Mouse (Mus musculus): ENCODE measurements around the gene Enpp3. TPM values are rescaled to one million over a fixed set of nuclear protein-coding genes. Genes with fewer than 3 reads are reported as not detected.
A peak's percentile ranks its signal among the peaks of the same experiment; 100 is the strongest.

Gene Enpp3
- polyA plus RNA-seq, 1 experiment from 2014 or later = 2.9 TPM

GRCm38 (mm10) chr10:24735027-24735777 lies 107.4 kb downstream of the Enpp3 start:
- Histone ChIP-seq H3K36me3 (ENCODE audit: control insufficient read depth, insufficient read depth) (no peaks in the 10 kb centered on the region), H3K27ac (ENCODE audit: low read length) (no peak overlapping the region), H3K9me3 (ENCODE audit: control insufficient read depth, low read length) (no peaks in the 10 kb centered on the region), H3K9ac (replicated peaks; ENCODE audit: low read depth, low read length) (no peak overlapping the region), H3K27me3 (replicated peaks; ENCODE audit: control insufficient read depth, insufficient read depth, low read length) (no peaks in the 10 kb centered on the region), H3K4me2 (ENCODE audit: low read length) (no peak overlapping the region), H3K4me1 (replicated peaks; ENCODE audit: control insufficient read depth, insufficient read depth, low read length) (peaks cover 4% of the 10 kb centered on the region), H3K4me3 (replicated peaks; ENCODE audit: low read length) (no peak overlapping the region)
- no peak for ATAC-seq
- 90% methylated on average over 5 of the region's 5 CpGs for WGBS

- Histone ChIP-seq H3K27me3 (replicated peaks; ENCODE audit: control insufficient read depth, insufficient read depth, low read length) (no peaks in the 10 kb centered on the region), H3K9ac (replicated peaks; ENCODE audit: low read depth, low read length) (no peak overlapping the region), H3K27ac (ENCODE audit: low read length) (no peak overlapping the region), H3K4me3 (replicated peaks; ENCODE audit: low read length) (no peak overlapping the region), H3K9me3 (ENCODE audit: control insufficient read depth, low read length) (no peaks in the 10 kb centered on the region), H3K36me3 (ENCODE audit: control insufficient read depth, insufficient read depth) (no peaks in the 10 kb centered on the region), H3K4me1 (replicated peaks; ENCODE audit: control insufficient read depth, insufficient read depth, low read length) (0 out of 2 replicates have a peak, but pooled peaks cover 2% of the 10 kb centered on the region), H3K4me2 (ENCODE audit: low read length) (no peak overlapping the region)
- 92% methylated on average over 4 of the region's 4 CpGs for WGBS
- no peak for ATAC-seq
Observed at GRCm38 (mm10) chr10:24727478-24727877, 115.1 kb downstream of the Enpp3 start.

- Histone ChIP-seq H3K36me3 (ENCODE audit: control insufficient read depth, insufficient read depth) (no peaks in the 10 kb centered on the region), H3K27me3 (replicated peaks; ENCODE audit: control insufficient read depth, insufficient read depth, low read length) (no peaks in the 10 kb centered on the region), H3K27ac (ENCODE audit: low read length) (no peak overlapping the region), H3K4me1 (replicated peaks; ENCODE audit: control insufficient read depth, insufficient read depth, low read length) (no peaks in the 10 kb centered on the region), H3K9ac (replicated peaks; ENCODE audit: low read depth, low read length) (no peak overlapping the region), H3K9me3 (ENCODE audit: control insufficient read depth, low read length) (no peaks in the 10 kb centered on the region), H3K4me3 (replicated peaks; ENCODE audit: low read length) (no peak overlapping the region), H3K4me2 (ENCODE audit: low read length) (no peak overlapping the region)
- 71% methylated on average over 2 of the region's 2 CpGs for WGBS
- peak; percentile 75 for ATAC-seq
Observed at GRCm38 (mm10) chr10:24725197-24725596, 117.4 kb downstream of the Enpp3 start.

Other genes starting within 250 kb of the Enpp3 start
- gene Ccn2, start 247.4 kb downstream of the Enpp3 start, polyA plus RNA-seq (2015; fragmentation: Nextera tagmentation; extraction: Ambion mirVana) = 3.0 and 3.5 TPM in 2 replicates
- 0.99 and 2.3 TPM in 2 replicates for gene Enpp1, start 130.7 kb downstream of the Enpp3 start, polyA plus RNA-seq (2015; fragmentation: Nextera tagmentation; extraction: Ambion mirVana)
- 34.4 and 35.4 TPM in 2 replicates for gene Med23, start 27.2 kb upstream of the Enpp3 start, polyA plus RNA-seq (2015; fragmentation: Nextera tagmentation; extraction: Ambion mirVana)
- 0.68 and 0.76 TPM in 2 replicates for gene Arg1, start 84.7 kb upstream of the Enpp3 start, polyA plus RNA-seq (2015; fragmentation: Nextera tagmentation; extraction: Ambion mirVana)

All from forebrain, embryonic 16.5 days (tissue).